Mouse (Mus musculus): ENCODE measurements around the gene S100a7a. TPM values are rescaled to one million over a fixed set of nuclear protein-coding genes. Genes with fewer than 3 reads are reported as not detected.

The S100a7a gene
- polyA plus RNA-seq, 1 experiment from 2014 or later = 0.12 TPM

- H3K9ac ChIP-seq (replicated peaks; ENCODE audit: low read length) = no peak overlapping the region
- 69% methylated on average over 1 of the region's 1 CpGs for WGBS
- no peak overlapping the region for H3K4me2 ChIP-seq (replicated peaks; ENCODE audit: low read depth, low read length)
- no peak for ATAC-seq (ENCODE audit: low FRiP score, low TSS enrichment)
- H3K4me1 ChIP-seq (ENCODE audit: insufficient read depth, low read length) = no peaks in the 10 kb centered on the region
- H3K9me3 ChIP-seq (ENCODE audit: low read length) = no peaks in the 10 kb centered on the region
- no peak overlapping the region for H3K27ac ChIP-seq (ENCODE audit: low read length)
- no peak overlapping the region for H3K4me3 ChIP-seq (ENCODE audit: low read length)
- H3K27me3 ChIP-seq (ENCODE audit: insufficient read depth, low read length) = no peaks in the 10 kb centered on the region
- H3K36me3 ChIP-seq (ENCODE audit: insufficient read depth, low read length) = no peaks in the 10 kb centered on the region
Measured at GRCm38 (mm10) chr3:90647291-90647690, 6.5 kb upstream of the S100a7a start.

- H3K4me1 ChIP-seq (ENCODE audit: insufficient read depth, low read length) = no peaks in the 10 kb centered on the region
- ATAC-seq (ENCODE audit: low FRiP score, low TSS enrichment) = no peak
- H3K9me3 ChIP-seq (ENCODE audit: low read length) = no peaks in the 10 kb centered on the region
- no peaks in the 10 kb centered on the region for H3K36me3 ChIP-seq (ENCODE audit: insufficient read depth, low read length)
- no peak overlapping the region for H3K4me3 ChIP-seq (ENCODE audit: low read length)
- no peak overlapping the region for H3K9ac ChIP-seq (replicated peaks; ENCODE audit: low read length)
- no peaks in the 10 kb centered on the region for H3K27me3 ChIP-seq (ENCODE audit: insufficient read depth, low read length)
- H3K27ac ChIP-seq (ENCODE audit: low read length) = no peak overlapping the region
- no peak overlapping the region for H3K4me2 ChIP-seq (replicated peaks; ENCODE audit: low read depth, low read length)
Measured at GRCm38 (mm10) chr3:90648981-90649380, 4.8 kb upstream of the S100a7a start.

GRCm38 (mm10) chr3:90649832-90650231 is 4.0 kb upstream of the S100a7a start:
- no peak for ATAC-seq (ENCODE audit: low FRiP score, low TSS enrichment)
- Histone ChIP-seq H3K36me3 (ENCODE audit: insufficient read depth, low read length) (no peaks in the 10 kb centered on the region), H3K27me3 (ENCODE audit: insufficient read depth, low read length) (no peaks in the 10 kb centered on the region), H3K4me1 (ENCODE audit: insufficient read depth, low read length) (no peaks in the 10 kb centered on the region), H3K4me2 (replicated peaks; ENCODE audit: low read depth, low read length) (no peak overlapping the region), H3K27ac (ENCODE audit: low read length) (no peak overlapping the region), H3K9me3 (ENCODE audit: low read length) (no peaks in the 10 kb centered on the region), H3K4me3 (ENCODE audit: low read length) (no peak overlapping the region), H3K9ac (replicated peaks; ENCODE audit: low read length) (no peak overlapping the region)
- 88% methylated on average over 2 of the region's 2 CpGs for WGBS

DNA sequence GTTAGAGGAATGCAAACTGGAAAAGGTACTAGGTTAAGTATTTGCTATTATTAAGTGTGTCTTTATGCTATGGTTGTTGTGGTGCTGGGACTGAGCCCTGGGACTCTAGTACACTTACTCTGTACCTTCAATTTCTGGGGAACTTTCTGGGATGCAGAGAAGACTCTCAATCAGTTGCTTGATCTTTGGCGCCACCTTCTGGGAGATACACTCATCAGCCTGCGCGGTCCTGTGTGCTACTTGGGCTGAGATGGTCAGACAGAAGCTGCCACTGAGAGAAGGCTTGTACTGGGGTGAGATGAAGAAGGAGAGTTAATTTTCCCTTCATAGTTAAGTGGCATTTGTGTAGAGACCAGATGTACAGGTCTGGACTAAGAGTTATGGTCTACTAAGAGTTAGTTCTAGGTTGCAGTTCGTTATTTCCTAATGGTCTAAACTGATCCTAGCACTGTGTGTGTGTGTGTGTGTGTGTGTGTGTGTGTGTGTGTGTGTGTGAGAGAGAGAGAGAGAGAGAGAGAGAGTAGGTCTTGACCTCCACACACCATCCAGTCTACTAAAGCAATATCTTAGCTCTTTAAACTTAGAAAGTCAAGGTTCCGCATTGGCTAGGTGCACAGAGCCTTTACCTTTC is 824 bp upstream of the S100a7a start:
- no peaks in the 10 kb centered on the region for H3K9me3 ChIP-seq (ENCODE audit: low read length)
- H3K9ac ChIP-seq (replicated peaks; ENCODE audit: low read length) = no peak overlapping the region
- no peak overlapping the region for H3K4me3 ChIP-seq (ENCODE audit: low read length)
- no peak overlapping the region for H3K27ac ChIP-seq (ENCODE audit: low read length)
- 35% methylated on average over 5 of the region's 5 CpGs for WGBS
- H3K36me3 ChIP-seq (ENCODE audit: insufficient read depth, low read length) = no peaks in the 10 kb centered on the region
- no peaks in the 10 kb centered on the region for H3K4me1 ChIP-seq (ENCODE audit: insufficient read depth, low read length)
- H3K4me2 ChIP-seq (replicated peaks; ENCODE audit: low read depth, low read length) = no peak overlapping the region
- peak; percentile 76 for ATAC-seq (ENCODE audit: low FRiP score, low TSS enrichment)
- H3K27me3 ChIP-seq (ENCODE audit: insufficient read depth, low read length) = no peaks in the 10 kb centered on the region

DNA sequence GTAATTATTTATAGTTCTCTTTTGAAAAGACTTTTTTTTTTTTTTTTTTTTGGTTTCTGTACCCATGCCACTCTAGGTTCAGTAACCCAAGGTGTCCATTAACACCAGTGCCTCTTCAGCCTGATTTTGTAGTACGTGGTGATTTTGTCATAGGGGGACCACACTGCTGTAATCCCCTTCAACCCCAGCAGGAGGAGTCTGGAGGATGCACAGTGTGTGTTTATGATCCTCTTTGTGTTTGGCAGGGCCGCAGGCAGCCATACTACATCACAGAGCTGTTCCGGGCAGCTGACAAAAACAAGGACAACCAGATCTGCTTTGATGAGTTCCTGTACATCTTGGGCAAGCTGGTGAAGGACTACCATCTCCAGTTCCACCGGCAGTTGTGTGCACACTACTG is 3.6 kb downstream of the S100a7a start:
- H3K4me2 ChIP-seq (replicated peaks; ENCODE audit: low read depth, low read length) = no peak overlapping the region
- no peaks in the 10 kb centered on the region for H3K36me3 ChIP-seq (ENCODE audit: insufficient read depth, low read length)
- H3K4me1 ChIP-seq (ENCODE audit: insufficient read depth, low read length) = no peaks in the 10 kb centered on the region
- no peak overlapping the region for H3K9ac ChIP-seq (replicated peaks; ENCODE audit: low read length)
- no peaks in the 10 kb centered on the region for H3K9me3 ChIP-seq (ENCODE audit: low read length)
- no peak overlapping the region for H3K4me3 ChIP-seq (ENCODE audit: low read length)
- no peak overlapping the region for H3K27ac ChIP-seq (ENCODE audit: low read length)
- no peaks in the 10 kb centered on the region for H3K27me3 ChIP-seq (ENCODE audit: insufficient read depth, low read length)
- WGBS = 78% methylated on average over 4 of the region's 4 CpGs
- ATAC-seq (ENCODE audit: low FRiP score, low TSS enrichment) = no peak

- Histone ChIP-seq H3K9me3 (ENCODE audit: low read length) (no peaks in the 10 kb centered on the region), H3K27me3 (ENCODE audit: insufficient read depth, low read length) (no peaks in the 10 kb centered on the region), H3K27ac (ENCODE audit: low read length) (no peak overlapping the region), H3K9ac (replicated peaks; ENCODE audit: low read length) (no peak overlapping the region), H3K4me1 (ENCODE audit: insufficient read depth, low read length) (no peaks in the 10 kb centered on the region), H3K4me2 (replicated peaks; ENCODE audit: low read depth, low read length) (no peak overlapping the region), H3K4me3 (ENCODE audit: low read length) (no peak overlapping the region), H3K36me3 (ENCODE audit: insufficient read depth, low read length) (no peaks in the 10 kb centered on the region)
- no peak for ATAC-seq (ENCODE audit: low FRiP score, low TSS enrichment)
Measured at GRCm38 (mm10) chr3:90659364-90660044, 5.7 kb downstream of the S100a7a start.

DNA sequence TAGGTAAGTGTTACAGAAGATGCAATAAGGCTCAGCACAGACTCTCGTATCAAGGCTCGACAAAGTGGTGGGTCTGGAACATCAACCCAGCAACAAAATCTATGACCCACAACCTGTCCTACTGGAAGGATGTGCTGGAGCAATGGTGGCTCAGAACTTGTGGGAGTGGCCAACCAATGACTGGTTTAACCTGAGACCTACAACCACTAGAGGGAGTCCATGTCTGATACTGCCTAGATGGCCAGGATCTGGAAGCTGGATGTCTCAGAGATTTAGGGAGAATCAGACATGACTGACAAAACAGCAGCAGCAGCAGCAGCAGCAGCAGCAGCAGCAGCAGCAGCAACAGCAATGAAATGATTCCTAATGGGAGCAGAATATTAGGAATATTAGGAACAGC is 10.4 kb downstream of the S100a7a start:
- no peak overlapping the region for H3K27ac ChIP-seq (ENCODE audit: low read length)
- 82% methylated on average over 2 of the region's 2 CpGs for WGBS
- H3K9me3 ChIP-seq (ENCODE audit: low read length) = no peaks in the 10 kb centered on the region
- H3K9ac ChIP-seq (replicated peaks; ENCODE audit: low read length) = no peak overlapping the region
- no peak for ATAC-seq (ENCODE audit: low FRiP score, low TSS enrichment)
- H3K4me3 ChIP-seq (ENCODE audit: low read length) = no peak overlapping the region
- no peaks in the 10 kb centered on the region for H3K27me3 ChIP-seq (ENCODE audit: insufficient read depth, low read length)
- no peak overlapping the region for H3K4me2 ChIP-seq (replicated peaks; ENCODE audit: low read depth, low read length)
- no peaks in the 10 kb centered on the region for H3K36me3 ChIP-seq (ENCODE audit: insufficient read depth, low read length)
- H3K4me1 ChIP-seq (ENCODE audit: insufficient read depth, low read length) = no peaks in the 10 kb centered on the region

DNA sequence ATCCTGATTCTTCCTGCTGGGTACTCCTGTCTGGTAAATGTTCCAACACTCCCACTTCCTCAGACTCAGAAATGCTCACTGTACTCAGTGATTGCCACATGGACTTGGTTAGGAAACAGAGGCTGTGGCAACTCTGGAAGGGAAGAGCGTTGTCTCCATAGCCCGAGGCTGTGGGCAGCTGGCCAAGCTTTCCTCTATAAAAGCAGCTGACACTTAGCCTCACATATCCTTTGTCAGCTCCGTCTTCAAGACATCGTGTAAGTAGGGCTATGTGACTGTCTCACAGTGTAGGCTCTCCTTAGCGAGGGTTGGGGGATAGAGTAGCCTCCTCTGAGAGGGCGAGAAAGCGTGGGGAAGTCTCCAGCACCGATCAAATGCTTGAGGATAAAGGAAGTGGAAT is 15.0 kb downstream of the S100a7a start, which contains the start of gene S100a8:
Gene S100a8, plus strand, starts transcription at position 133 of the 400 bp plus-strand sequence.
- ATAC-seq (ENCODE audit: low FRiP score, low TSS enrichment) = no peak
- WGBS = 68% methylated on average over 8 of the region's 8 CpGs
- no peak within 1 kb of the TSS for H3K27ac ChIP-seq (ENCODE audit: low read length)

GRCm38 (mm10) chr3:90678656-90679055 is 24.8 kb downstream of the S100a7a start:
- Histone ChIP-seq H3K9ac (replicated peaks; ENCODE audit: low read length) (no peak overlapping the region), H3K9me3 (ENCODE audit: low read length) (no peaks in the 10 kb centered on the region), H3K4me3 (ENCODE audit: low read length) (no peak overlapping the region), H3K27me3 (ENCODE audit: insufficient read depth, low read length) (no peaks in the 10 kb centered on the region), H3K4me1 (ENCODE audit: insufficient read depth, low read length) (no peaks in the 10 kb centered on the region), H3K4me2 (replicated peaks; ENCODE audit: low read depth, low read length) (no peak overlapping the region), H3K36me3 (ENCODE audit: insufficient read depth, low read length) (no peaks in the 10 kb centered on the region), H3K27ac (ENCODE audit: low read length) (no peak overlapping the region)
- no peak for ATAC-seq (ENCODE audit: low FRiP score, low TSS enrichment)
- WGBS = 67% methylated on average over 3 of the region's 3 CpGs

More for the DNA sequence above, 15.0 kb downstream of the S100a7a start, which contains the start of gene S100a8:
- H3K27me3 ChIP-seq (ENCODE audit: insufficient read depth, low read length) = no peaks in the 10 kb centered on the region
- no peak within 1 kb of the TSS for H3K4me2 ChIP-seq (replicated peaks; ENCODE audit: low read depth, low read length)
- no peak within 1 kb of the TSS for H3K4me3 ChIP-seq (ENCODE audit: low read length)
- no peaks in the 10 kb centered on the region for H3K4me1 ChIP-seq (ENCODE audit: insufficient read depth, low read length)
- no peaks in the 10 kb centered on the region for H3K9me3 ChIP-seq (ENCODE audit: low read length)
- H3K36me3 ChIP-seq (ENCODE audit: insufficient read depth, low read length) = no peaks in the 10 kb centered on the region
- H3K9ac ChIP-seq (replicated peaks; ENCODE audit: low read length) = no peak within 1 kb of the TSS

DNA sequence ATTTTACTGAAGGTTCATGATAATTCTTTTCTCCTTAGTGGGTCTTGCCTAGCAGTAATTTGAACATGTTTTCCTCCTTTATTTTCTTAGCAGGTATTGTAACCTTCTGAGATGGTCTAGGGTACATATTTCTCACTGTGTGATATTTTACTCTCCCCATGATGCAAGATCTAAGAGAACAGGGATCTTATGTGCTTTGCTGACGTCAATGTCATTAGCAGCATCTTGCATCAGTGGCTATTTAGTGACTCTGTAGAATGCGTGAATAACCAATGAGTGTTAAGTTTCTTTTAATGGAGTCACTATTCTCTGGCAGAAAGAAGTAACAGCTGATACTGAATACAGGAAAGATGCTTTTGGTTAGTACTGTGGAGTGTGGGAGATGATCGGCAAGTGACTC is 30.1 kb downstream of the S100a7a start:
- Histone ChIP-seq H3K9ac (replicated peaks; ENCODE audit: low read length) (no peak overlapping the region), H3K27ac (ENCODE audit: low read length) (no peak overlapping the region), H3K9me3 (ENCODE audit: low read length) (no peaks in the 10 kb centered on the region), H3K4me3 (ENCODE audit: low read length) (no peak overlapping the region), H3K4me1 (ENCODE audit: insufficient read depth, low read length) (no peaks in the 10 kb centered on the region), H3K4me2 (replicated peaks; ENCODE audit: low read depth, low read length) (no peak overlapping the region), H3K27me3 (ENCODE audit: insufficient read depth, low read length) (no peaks in the 10 kb centered on the region), H3K36me3 (ENCODE audit: insufficient read depth, low read length) (no peaks in the 10 kb centered on the region)
- no peak for ATAC-seq (ENCODE audit: low FRiP score, low TSS enrichment)
- 87% methylated on average over 3 of the region's 3 CpGs for WGBS
